Mouse (Mus musculus): ENCODE results near the gene Gm49403. TPM values are rescaled to one million over a fixed set of nuclear protein-coding genes. Genes with fewer than 3 reads are reported as not detected.

Gm49403 gene
- polyA plus RNA-seq, 1 experiment from 2014 or later, result not detected

- Histone ChIP-seq H3K27ac (ENCODE audit: low read depth, low read length) (no peak overlapping the region), H3K4me3 (ENCODE audit: low read length) (no peak overlapping the region), H3K27me3 (replicated peaks; ENCODE audit: control insufficient read depth, insufficient read depth, low read length) (no peaks in the 10 kb centered on the region), H3K36me3 (ENCODE audit: control insufficient read depth, insufficient read depth, low read length) (no peaks in the 10 kb centered on the region; the same call in 1 of the 2 replicates), H3K9me3 (ENCODE audit: control insufficient read depth, low read length) (no peaks in the 10 kb centered on the region), H3K4me1 (ENCODE audit: control insufficient read depth, insufficient read depth, low read depth, low read length) (peaks cover 6% of the 10 kb centered on the region), H3K4me2 (ENCODE audit: low read length) (no peak overlapping the region), H3K9ac (ENCODE audit: low read depth, low read length) (no peak overlapping the region)
- ATAC-seq, result no peak
- WGBS, result 89% methylated on average over 2 of the region's 2 CpGs
Observed at GRCm38 (mm10) chr19:8936736-8937135, 53.0 kb downstream of the Gm49403 start.

Small RNAs within 50 kb of the gene (microRNA-seq; reads per million reads assigned to microRNA genes)
- gene Mir5136, result not detected

Other genes with a start within 250 kb of the Gm49403 start
- 0.66 and 0.72 TPM in 2 replicates for gene Chrm1, start 220.1 kb upstream of the Gm49403 start, polyA plus RNA-seq (2015; fragmentation: Nextera tagmentation; extraction: Ambion mirVana)
- gene Slc3a2, start 160.6 kb upstream of the Gm49403 start, polyA plus RNA-seq (2015; fragmentation: Nextera tagmentation; extraction: Ambion mirVana), result 183 and 191 TPM in 2 replicates
- 89.6 and 92.0 TPM in 2 replicates for gene Wdr74, start 148.1 kb upstream of the Gm49403 start, polyA plus RNA-seq (2015; fragmentation: Nextera tagmentation; extraction: Ambion mirVana)
- 1.5 and 1.6 TPM in 2 replicates for gene 1700092M07Rik, start 143.2 kb upstream of the Gm49403 start, polyA plus RNA-seq (2015; fragmentation: Nextera tagmentation; extraction: Ambion mirVana)
- gene Stx5a, start 142.5 kb upstream of the Gm49403 start, polyA plus RNA-seq (2015; fragmentation: Nextera tagmentation; extraction: Ambion mirVana), result 109 and 119 TPM in 2 replicates
- 120 and 140 TPM in 2 replicates for gene Nxf1, start 126.9 kb upstream of the Gm49403 start, polyA plus RNA-seq (2015; fragmentation: Nextera tagmentation; extraction: Ambion mirVana)
- gene Tmem223, start 112.9 kb upstream of the Gm49403 start, polyA plus RNA-seq (2015; fragmentation: Nextera tagmentation; extraction: Ambion mirVana), result 200 and 220 TPM in 2 replicates
- 30.4 and 32.1 TPM in 2 replicates for gene Tmem179b, start 109.5 kb upstream of the Gm49403 start, polyA plus RNA-seq (2015; fragmentation: Nextera tagmentation; extraction: Ambion mirVana)
- gene Taf6l, start 97.5 kb upstream of the Gm49403 start, polyA plus RNA-seq (2015; fragmentation: Nextera tagmentation; extraction: Ambion mirVana), result 31.7 and 33.1 TPM in 2 replicates
- 136 and 147 TPM in 2 replicates for gene Polr2g, start 85.4 kb upstream of the Gm49403 start, polyA plus RNA-seq (2015; fragmentation: Nextera tagmentation; extraction: Ambion mirVana)
- gene Zbtb3, start 81.4 kb upstream of the Gm49403 start, polyA plus RNA-seq (2015; fragmentation: Nextera tagmentation; extraction: Ambion mirVana), result 8.0 and 8.1 TPM in 2 replicates
- 51.6 and 54.3 TPM in 2 replicates for gene Ttc9c, start 64.6 kb upstream of the Gm49403 start, polyA plus RNA-seq (2015; fragmentation: Nextera tagmentation; extraction: Ambion mirVana)
- 5.1 and 5.8 TPM in 2 replicates for gene Hnrnpul2, start 63.9 kb upstream of the Gm49403 start, polyA plus RNA-seq (2015; fragmentation: Nextera tagmentation; extraction: Ambion mirVana)
- not detected in 2 replicates for gene AC129217.1, start 54.2 kb upstream of the Gm49403 start, polyA plus RNA-seq (2015; fragmentation: Nextera tagmentation; extraction: Ambion mirVana)
- 117 TPM in 2 replicates for gene Bscl2, start 46.5 kb upstream of the Gm49403 start, polyA plus RNA-seq (2015; fragmentation: Nextera tagmentation; extraction: Ambion mirVana)
- 477 and 526 TPM in 2 replicates for gene Gng3, start 44.7 kb upstream of the Gm49403 start, polyA plus RNA-seq (2015; fragmentation: Nextera tagmentation; extraction: Ambion mirVana)
- 0.94 and 1.2 TPM in 2 replicates for gene Lrrn4cl, start 33.2 kb upstream of the Gm49403 start, polyA plus RNA-seq (2015; fragmentation: Nextera tagmentation; extraction: Ambion mirVana)
- 147 and 151 TPM in 2 replicates for gene Ubxn1, start 12.4 kb upstream of the Gm49403 start, polyA plus RNA-seq (2015; fragmentation: Nextera tagmentation; extraction: Ambion mirVana)
- gene Uqcc3, start 3.0 kb upstream of the Gm49403 start, polyA plus RNA-seq (2015; fragmentation: Nextera tagmentation; extraction: Ambion mirVana), result 58.5 and 61.5 TPM in 2 replicates
- gene Lbhd1, start 198 bp upstream of the Gm49403 start, polyA plus RNA-seq (2015; fragmentation: Nextera tagmentation; extraction: Ambion mirVana), result 27.5 and 35.0 TPM in 2 replicates
- 44.3 and 46.5 TPM in 2 replicates for gene 1810009A15Rik, start 4.9 kb downstream of the Gm49403 start, polyA plus RNA-seq (2015; fragmentation: Nextera tagmentation; extraction: Ambion mirVana)
- gene Gm49416, start 5.0 kb downstream of the Gm49403 start, polyA plus RNA-seq (2015; fragmentation: Nextera tagmentation; extraction: Ambion mirVana), result not detected in 2 replicates
- 31.1 and 35.2 TPM in 2 replicates for gene Ints5, start 9.1 kb downstream of the Gm49403 start, polyA plus RNA-seq (2015; fragmentation: Nextera tagmentation; extraction: Ambion mirVana)
- 72.1 and 84.5 TPM in 2 replicates for gene Ganab, start 14.1 kb downstream of the Gm49403 start, polyA plus RNA-seq (2015; fragmentation: Nextera tagmentation; extraction: Ambion mirVana)
- 98.3 and 99.5 TPM in 2 replicates for gene B3gat3, start 36.4 kb downstream of the Gm49403 start, polyA plus RNA-seq (2015; fragmentation: Nextera tagmentation; extraction: Ambion mirVana)
- 2.9 and 3.0 TPM in 2 replicates for gene Rom1, start 45.4 kb downstream of the Gm49403 start, polyA plus RNA-seq (2015; fragmentation: Nextera tagmentation; extraction: Ambion mirVana)
- 10.3 and 11.3 TPM in 2 replicates for gene Eml3, start 45.6 kb downstream of the Gm49403 start, polyA plus RNA-seq (2015; fragmentation: Nextera tagmentation; extraction: Ambion mirVana)
- 91.3 and 103 TPM in 2 replicates for gene Mta2, start 57.9 kb downstream of the Gm49403 start, polyA plus RNA-seq (2015; fragmentation: Nextera tagmentation; extraction: Ambion mirVana)
- gene Tut1, start 69.9 kb downstream of the Gm49403 start, polyA plus RNA-seq (2015; fragmentation: Nextera tagmentation; extraction: Ambion mirVana), result 23.9 and 26.3 TPM in 2 replicates
- gene Eef1g, start 83.1 kb downstream of the Gm49403 start, polyA plus RNA-seq (2015; fragmentation: Nextera tagmentation; extraction: Ambion mirVana), result 284 and 301 TPM in 2 replicates
- gene Ahnak, start 105.4 kb downstream of the Gm49403 start, polyA plus RNA-seq (2015; fragmentation: Nextera tagmentation; extraction: Ambion mirVana), result 3.5 and 4.8 TPM in 2 replicates
- gene Scgb1a1, start 204.0 kb downstream of the Gm49403 start, polyA plus RNA-seq (2015; fragmentation: Nextera tagmentation; extraction: Ambion mirVana), result not detected in 2 replicates

Measured in hindbrain, embryonic 16.5 days (tissue).